In genomic region chr8:3492901-3493844, GRCm38 (mm10) we compare ENCODE assay signal across 8 mouse cellular contexts. TPM values are rescaled to one million over a fixed set of nuclear protein-coding genes. Genes with fewer than 3 reads are reported as not detected.
DNase-seq lines count a peak whose midpoint lies in the region; ATAC-seq lines count a peak whose summit lies in the region.

Gene Zfp358, plus strand, starts transcription at chr8:3493138.

- peaks cover 2% of the 10 kb centered on the region; the same call in 1 of the 2 replicates for H3K9me3 ChIP-seq in hindbrain, embryonic 16.5 days (ENCODE audit: control insufficient read depth, low read length)
- peaks cover 7% of the 10 kb centered on the region for H3K9me3 ChIP-seq in megakaryocyte, embryonic 14.5 days

- H3K4me2 ChIP-seq in hindbrain, embryonic 16.5 days (ENCODE audit: low read length), result peak within 1 kb of the TSS; percentile 75

- intact Hi-C loops in left cerebral cortex, postnatal 10 days (cut with DNase I), result no loop called here

- no peaks in the 10 kb centered on the region for H3K27me3 ChIP-seq in hindbrain, embryonic 16.5 days (replicated peaks; ENCODE audit: control insufficient read depth, insufficient read depth, low read length)
- no peaks in the 10 kb centered on the region for H3K27me3 ChIP-seq in megakaryocyte, embryonic 14.5 days (replicated peaks)

- H3K36me3 ChIP-seq in hindbrain, embryonic 16.5 days (ENCODE audit: control insufficient read depth, insufficient read depth, low read length), result peaks cover 19% of the 10 kb centered on the region
- peaks cover 29% of the 10 kb centered on the region for H3K36me3 ChIP-seq in megakaryocyte, embryonic 14.5 days (replicated peaks; ENCODE audit: low read length)

- peak within 1 kb of the TSS; percentile 88 for H3K4me3 ChIP-seq in hindbrain, embryonic 16.5 days (ENCODE audit: low read length)
- peak within 1 kb of the TSS; percentile 98 for H3K4me3 ChIP-seq in megakaryocyte, embryonic 14.5 days (replicated peaks)

- ATAC-seq in hindbrain, embryonic 16.5 days, result peak; percentile 91

- WGBS in hindbrain, embryonic 16.5 days, result under 1% methylated on average over 57 of the region's 64 CpGs

- 0 out of 2 replicates have a peak, but pooled peaks cover 2% of the 10 kb centered on the region for H3K4me1 ChIP-seq in hindbrain, embryonic 16.5 days (ENCODE audit: control insufficient read depth, insufficient read depth, low read depth, low read length)
- H3K4me1 ChIP-seq in megakaryocyte, embryonic 14.5 days, result peaks cover 26% of the 10 kb centered on the region

- peak; percentile 50 for DNase-seq in T-cell, adult 2 months (ENCODE audit: low spot score)
- peak; percentile 80 to 88 for DNase-seq in cerebellum, postnatal 25 days
- peak; percentile 50 to 67 for DNase-seq in gastrocnemius, adult 8-10 months (ENCODE audit: low spot score in 2 of 2)
- peak; percentile 48 to 93 for DNase-seq in left cerebral cortex, postnatal 10 days (ENCODE audit: extremely low spot score in 1 of 2, low spot score in 2 of 2)
- peak; percentile 49 to 62 for DNase-seq in right cerebral cortex, adult 2 months (ENCODE audit: low spot score in 2 of 2)
- DNase-seq in urinary bladder, postnatal 25 days (ENCODE audit: low spot score), result peak; percentile 72

- H3K27ac ChIP-seq in hindbrain, embryonic 16.5 days (ENCODE audit: low read depth, low read length), result peak within 1 kb of the TSS; percentile 93

- peak within 1 kb of the TSS; percentile 97 for H3K9ac ChIP-seq in hindbrain, embryonic 16.5 days (ENCODE audit: low read depth, low read length)

RNA-seq across cellular contexts. Expression of gene Zfp358, which starts in this region (rescaled TPM):
- total RNA-seq in gastrocnemius, adult 8-10 months (2022), result 10 to 100 TPM; 39.0 to 44.5 (median 41.3) TPM
- 55.3 and 65.3 TPM in 2 replicates for polyA plus RNA-seq in hindbrain, embryonic 16.5 days (2015; fragmentation: Nextera tagmentation; extraction: Ambion mirVana)
- total RNA-seq in left cerebral cortex, postnatal 10 days (2021), result 10 to 100 TPM; 29.4 to 31.2 TPM
- polyA plus RNA-seq in megakaryocyte, embryonic 14.5 days (2012; ENCODE audit: insufficient read depth, low replicate concordance), result 19.3 and 36.7 TPM in 2 replicates

Comparison
In these comparisons a context has a peak if more than half of its experiments do, and no peak if none do; other contexts are left out.
1. Peak in every context shown above with its lines: DNase-seq, ATAC-seq, H3K4me3 ChIP-seq and H3K27ac ChIP-seq.